Mouse (Mus musculus) E14TG2a.4 (cell line): ENCODE results near the gene Slc16a12.

ENCODE experiments used
- H3K27me3 ChIP-seq: 2 replicates; pipeline ENCODE4 v1.6.1; 2014; ENCODE audit warnings: low read length, control low read depth; ENCODE audit not compliant: insufficient read depth
- H3K36me3 ChIP-seq: 2 replicates; pipeline ENCODE4 v1.6.1; 2014; ENCODE audit warnings: low read length, control low read depth; ENCODE audit not compliant: insufficient read depth
- H3K4me1 ChIP-seq: replicated peaks from 2 replicates; pipeline ENCODE4 v1.6.1; 2014; ENCODE audit warnings: low read depth, low read length, control low read depth
- H3K4me3 ChIP-seq: replicated peaks from 2 replicates; pipeline ENCODE4 v1.5.1; 2014; ENCODE audit warnings: mild to moderate bottlenecking, low read length
- H3K9me3 ChIP-seq: 2 replicates; pipeline ENCODE4 v1.6.1; 2014; ENCODE audit warnings: low read length, control low read depth
- CTCF ChIP-seq: conservative IDR thresholded peaks from 2 replicates; pipeline ENCODE4 v1.5.1; 2014; ENCODE audit warnings: low read length
- NANOG ChIP-seq: IDR thresholded peaks from 2 replicates; pipeline ENCODE4 v1.6.1; 2014; ENCODE audit warnings: borderline replicate concordance, low read length, mixed read lengths
- POU5F1 ChIP-seq: IDR thresholded peaks from 2 replicates; pipeline ENCODE4 v1.6.1; 2014; ENCODE audit warnings: low read length, borderline replicate concordance

The Slc16a12 gene

DNA sequence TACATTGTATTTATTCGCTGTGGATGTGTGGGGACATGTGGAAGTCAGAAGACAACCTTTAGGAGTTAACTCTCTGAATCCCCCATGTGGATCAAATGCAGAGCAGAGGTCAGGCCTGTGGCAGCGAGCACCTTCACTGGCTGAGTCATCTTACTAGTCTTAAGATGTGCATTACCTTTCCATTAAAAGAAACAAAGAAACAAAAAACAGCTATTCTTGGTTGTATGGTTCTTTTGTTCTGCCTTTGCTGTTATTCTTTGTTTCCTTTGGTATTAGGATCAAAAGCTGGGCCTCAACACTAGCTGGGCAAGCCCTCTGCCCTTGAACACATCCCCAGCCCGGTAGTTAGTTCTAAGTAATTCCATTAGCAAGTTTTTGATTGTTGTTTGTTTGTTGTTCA, 9.2 kb downstream of the Slc16a12 start:
- Histone ChIP-seq H3K4me3 (no peak overlapping the region), H3K36me3 (no peaks in the 10 kb centered on the region), H3K27me3 (no peaks in the 10 kb centered on the region), H3K4me1 (no peaks in the 10 kb centered on the region), H3K9me3 (peaks cover 4% of the 10 kb centered on the region; the same call in 1 of the 2 replicates)
- TF ChIP-seq CTCF = no peak
- TF ChIP-seq NANOG = no peak
- TF ChIP-seq POU5F1 = no peak

GRCm38 (mm10) chr19:34735900-34736299, 11.2 kb downstream of the Slc16a12 start:
- no peaks in the 10 kb centered on the region for H3K27me3 ChIP-seq
- no peaks in the 10 kb centered on the region for H3K36me3 ChIP-seq
- H3K9me3 ChIP-seq = peaks cover 4% of the 10 kb centered on the region; the same call in 1 of the 2 replicates
- TF ChIP-seq CTCF = no peak
- TF ChIP-seq POU5F1 = no peak
- TF ChIP-seq NANOG = no peak
- H3K4me3 ChIP-seq = no peak overlapping the region
- H3K4me1 ChIP-seq = no peaks in the 10 kb centered on the region

- Histone ChIP-seq H3K4me3 (no peak overlapping the region), H3K27me3 (no peaks in the 10 kb centered on the region), H3K9me3 (no peaks in the 10 kb centered on the region), H3K4me1 (no peaks in the 10 kb centered on the region), H3K36me3 (no peaks in the 10 kb centered on the region)
- TF ChIP-seq POU5F1 (no peak), CTCF (no peak), NANOG (no peak)
Measured at GRCm38 (mm10) chr19:34733020-34733419, 14.1 kb downstream of the Slc16a12 start.

DNA sequence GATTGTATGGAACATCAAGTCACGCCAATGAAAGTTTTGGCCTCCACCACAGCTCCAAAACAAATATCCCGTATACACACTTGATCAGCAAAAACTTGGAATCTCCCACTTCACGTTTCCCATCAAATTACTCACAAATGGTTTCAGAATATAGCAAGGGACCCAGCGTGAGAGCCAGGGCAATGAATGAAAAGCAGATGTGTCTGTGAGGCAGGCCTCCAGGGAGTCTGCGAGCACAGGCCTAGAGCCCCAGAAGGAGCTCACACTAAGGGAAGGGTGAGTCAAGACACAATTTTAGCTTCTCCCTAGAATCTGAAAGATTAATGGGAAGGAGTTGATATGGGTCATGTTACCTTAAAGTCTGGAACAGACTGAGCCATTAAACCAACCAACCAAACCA, 15.7 kb downstream of the Slc16a12 start:
- Histone ChIP-seq H3K9me3 (no peaks in the 10 kb centered on the region), H3K4me1 (no peaks in the 10 kb centered on the region), H3K27me3 (no peaks in the 10 kb centered on the region), H3K36me3 (no peaks in the 10 kb centered on the region), H3K4me3 (no peak overlapping the region)
- TF ChIP-seq NANOG (no peak), CTCF (no peak), POU5F1 (no peak)

GRCm38 (mm10) chr19:34730584-34730983, 16.5 kb downstream of the Slc16a12 start:
- no peaks in the 10 kb centered on the region for H3K4me1 ChIP-seq
- no peaks in the 10 kb centered on the region for H3K27me3 ChIP-seq
- TF ChIP-seq NANOG (no peak), POU5F1 (no peak), CTCF (no peak)
- no peaks in the 10 kb centered on the region for H3K36me3 ChIP-seq
- H3K4me3 ChIP-seq = no peak overlapping the region
- H3K9me3 ChIP-seq = no peaks in the 10 kb centered on the region

GRCm38 (mm10) chr19:34729505-34729904, 17.6 kb downstream of the Slc16a12 start:
- Histone ChIP-seq H3K4me1 (no peaks in the 10 kb centered on the region), H3K9me3 (no peaks in the 10 kb centered on the region), H3K27me3 (no peaks in the 10 kb centered on the region), H3K4me3 (no peak overlapping the region), H3K36me3 (no peaks in the 10 kb centered on the region)
- TF ChIP-seq CTCF (no peak), NANOG (no peak), POU5F1 (no peak)

GRCm38 (mm10) chr19:34726254-34726962, 20.7 kb downstream of the Slc16a12 start:
- TF ChIP-seq NANOG (no peak), CTCF (no peak), POU5F1 (no peak)
- Histone ChIP-seq H3K27me3 (no peaks in the 10 kb centered on the region), H3K36me3 (no peaks in the 10 kb centered on the region), H3K9me3 (no peaks in the 10 kb centered on the region), H3K4me1 (no peaks in the 10 kb centered on the region), H3K4me3 (no peak overlapping the region)

- no peaks in the 10 kb centered on the region for H3K27me3 ChIP-seq
- H3K36me3 ChIP-seq = no peaks in the 10 kb centered on the region
- H3K4me3 ChIP-seq = no peak overlapping the region
- H3K9me3 ChIP-seq = no peaks in the 10 kb centered on the region
- TF ChIP-seq POU5F1 (no peak), NANOG (no peak), CTCF (no peak)
- H3K4me1 ChIP-seq = no peaks in the 10 kb centered on the region
Measured at GRCm38 (mm10) chr19:34725418-34725817, 21.7 kb downstream of the Slc16a12 start.

DNA sequence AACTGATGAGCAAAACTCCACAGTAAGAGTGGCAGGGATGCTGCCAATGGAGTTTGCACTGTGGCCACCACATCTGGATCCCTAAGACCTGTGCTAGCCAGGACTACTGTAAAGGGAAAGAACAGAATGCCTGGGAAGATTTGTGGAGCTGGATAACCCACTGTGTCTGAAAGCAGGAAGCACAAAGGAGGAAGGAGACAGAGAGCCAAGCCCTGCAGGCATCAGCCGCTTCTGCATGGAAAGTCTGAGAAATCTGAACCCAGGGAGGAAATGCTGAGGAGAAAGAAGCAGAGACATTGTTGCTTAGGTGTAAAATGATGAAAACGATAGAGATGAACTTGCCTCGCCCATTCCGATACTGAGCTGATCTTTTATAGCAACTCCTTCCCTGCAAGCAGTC, 22.5 kb downstream of the Slc16a12 start:
- H3K36me3 ChIP-seq = no peaks in the 10 kb centered on the region
- H3K4me3 ChIP-seq = no peak overlapping the region
- H3K9me3 ChIP-seq = no peaks in the 10 kb centered on the region
- H3K27me3 ChIP-seq = no peaks in the 10 kb centered on the region
- H3K4me1 ChIP-seq = no peaks in the 10 kb centered on the region
- TF ChIP-seq CTCF = no peak
- no peak for TF ChIP-seq NANOG
- TF ChIP-seq POU5F1 = no peak
